Mouse (Mus musculus): Measurements from ENCODE around the gene BC049715. TPM values are rescaled to one million over a fixed set of nuclear protein-coding genes. Genes with fewer than 3 reads are reported as not detected.
A peak's percentile ranks its signal among the peaks of the same experiment; 100 is the strongest.
"Not testable (repeated sequence)": the region's sequence is repeated elsewhere in the genome, so short reads cannot be mapped to it uniquely, and the experiment has no call there.

The BC049715 gene
- polyA plus RNA-seq, 1 experiment from 2014 or later = 2.5 TPM

DNA sequence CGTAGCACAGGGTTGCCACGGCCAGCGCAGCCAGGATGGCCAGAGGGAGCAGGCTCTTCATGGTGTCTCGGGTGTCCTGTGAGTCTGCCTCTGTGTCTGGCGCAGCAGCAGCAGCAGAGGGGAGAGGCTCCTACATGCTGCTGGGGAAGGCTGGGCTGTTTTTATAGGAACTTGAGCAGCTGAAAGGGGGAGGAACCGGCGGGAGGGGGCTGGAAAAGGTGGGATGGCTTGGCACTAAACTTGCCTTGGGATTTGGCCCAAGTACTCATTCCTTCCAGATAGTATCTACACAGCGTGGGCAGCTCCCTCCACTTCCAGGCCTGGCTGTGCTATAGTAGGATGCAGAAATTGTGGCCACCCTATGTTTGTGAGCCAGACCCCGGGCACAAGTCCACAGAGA is 48.2 kb downstream of the BC049715 start, which contains the start of gene Mgp:
Gene Mgp (minus strand): TSS at position 154 of the 400 bp plus-strand sequence.
- H3K9me3 ChIP-seq (ENCODE audit: control insufficient read depth, low read depth, low read length) = 0 out of 2 replicates have a peak, but pooled peaks cover under 1% of the 10 kb centered on the region
- peak within 1 kb of the TSS; percentile 31 for H3K4me2 ChIP-seq (replicated peaks; ENCODE audit: low read depth, low read length)
- H3K9ac ChIP-seq (replicated peaks; ENCODE audit: low read depth, low read length) = 0 out of 2 replicates have a peak within 1 kb of the TSS, but pooled peaks have one; percentile 10
- peak within 1 kb of the TSS; percentile 28 for H3K4me3 ChIP-seq (ENCODE audit: low read depth, low read length)
- peaks cover 7% of the 10 kb centered on the region; the same call in 1 of the 2 replicates for H3K4me1 ChIP-seq (ENCODE audit: control insufficient read depth, insufficient read depth, low read length)
- H3K27me3 ChIP-seq (ENCODE audit: control insufficient read depth, insufficient read depth, low read length) = no peaks in the 10 kb centered on the region
- no peaks in the 10 kb centered on the region for H3K36me3 ChIP-seq (ENCODE audit: control insufficient read depth, insufficient read depth, low read length)
- WGBS = 34% methylated on average over 9 of the region's 9 CpGs
- H3K27ac ChIP-seq (ENCODE audit: low read length) = peak within 1 kb of the TSS; percentile 49; the same call in 1 of the 2 replicates
- ATAC-seq (ENCODE audit: insufficient number of reproducible peaks, insufficient read depth, low FRiP score, low read depth) = peak; percentile 46; the same call in 1 of the 2 replicates

GRCm38 (mm10) chr6:136881678-136882077 is 54.3 kb downstream of the BC049715 start:
- no peak overlapping the region for H3K9ac ChIP-seq (replicated peaks; ENCODE audit: low read depth, low read length)
- no peak overlapping the region for H3K4me2 ChIP-seq (replicated peaks; ENCODE audit: low read depth, low read length)
- H3K36me3 ChIP-seq (ENCODE audit: control insufficient read depth, insufficient read depth, low read length) = no peaks in the 10 kb centered on the region
- ATAC-seq (ENCODE audit: insufficient number of reproducible peaks, insufficient read depth, low FRiP score, low read depth) = no peak
- 0 out of 2 replicates have a peak, but pooled peaks cover 3% of the 10 kb centered on the region for H3K9me3 ChIP-seq (ENCODE audit: control insufficient read depth, low read depth, low read length)
- WGBS = 59% methylated on average over 8 of the region's 8 CpGs
- H3K27me3 ChIP-seq (ENCODE audit: control insufficient read depth, insufficient read depth, low read length) = no peaks in the 10 kb centered on the region
- H3K4me3 ChIP-seq (ENCODE audit: low read depth, low read length) = no peak overlapping the region
- H3K27ac ChIP-seq (ENCODE audit: low read length) = no peak overlapping the region
- no peaks in the 10 kb centered on the region for H3K4me1 ChIP-seq (ENCODE audit: control insufficient read depth, insufficient read depth, low read length)

DNA sequence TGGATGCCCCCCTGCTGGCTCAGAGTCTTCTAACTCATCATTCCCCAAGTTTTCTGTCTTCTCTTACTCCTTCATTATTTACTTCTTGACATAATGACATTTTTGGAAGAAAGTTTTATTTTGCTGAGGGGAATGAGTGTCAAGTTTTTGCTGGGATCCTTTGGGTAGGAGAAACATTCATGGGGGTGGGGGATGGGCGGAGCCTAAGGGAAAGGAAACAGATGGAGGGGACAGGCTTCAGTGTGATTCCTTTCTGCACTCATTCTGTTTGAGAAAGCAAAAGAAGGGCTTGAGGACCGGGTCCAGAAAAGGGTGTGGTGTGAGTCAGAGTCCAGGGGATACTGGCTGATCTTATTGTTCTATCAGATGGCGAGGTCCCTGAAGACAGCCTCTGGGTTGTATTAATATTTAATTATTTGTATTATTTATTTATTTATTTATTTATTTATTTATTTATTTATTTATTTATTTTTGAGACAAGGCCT is 56.0 kb downstream of the BC049715 start:
- no peak overlapping the region for H3K4me3 ChIP-seq (ENCODE audit: low read depth, low read length)
- no peak overlapping the region for H3K4me2 ChIP-seq (replicated peaks; ENCODE audit: low read depth, low read length)
- H3K27me3 ChIP-seq (ENCODE audit: control insufficient read depth, insufficient read depth, low read length) = no peaks in the 10 kb centered on the region
- no peaks in the 10 kb centered on the region for H3K36me3 ChIP-seq (ENCODE audit: control insufficient read depth, insufficient read depth, low read length)
- 0 out of 2 replicates have a peak, but pooled peaks cover 3% of the 10 kb centered on the region for H3K9me3 ChIP-seq (ENCODE audit: control insufficient read depth, low read depth, low read length)
- H3K4me1 ChIP-seq (ENCODE audit: control insufficient read depth, insufficient read depth, low read length) = peaks cover 7% of the 10 kb centered on the region
- 74% methylated on average over 3 of the region's 3 CpGs for WGBS
- ATAC-seq (ENCODE audit: insufficient number of reproducible peaks, insufficient read depth, low FRiP score, low read depth) = 0 out of 2 replicates have a peak, but pooled peaks have one; percentile 23
- no peak overlapping the region for H3K9ac ChIP-seq (replicated peaks; ENCODE audit: low read depth, low read length)
- H3K27ac ChIP-seq (ENCODE audit: low read length) = no peak overlapping the region

DNA sequence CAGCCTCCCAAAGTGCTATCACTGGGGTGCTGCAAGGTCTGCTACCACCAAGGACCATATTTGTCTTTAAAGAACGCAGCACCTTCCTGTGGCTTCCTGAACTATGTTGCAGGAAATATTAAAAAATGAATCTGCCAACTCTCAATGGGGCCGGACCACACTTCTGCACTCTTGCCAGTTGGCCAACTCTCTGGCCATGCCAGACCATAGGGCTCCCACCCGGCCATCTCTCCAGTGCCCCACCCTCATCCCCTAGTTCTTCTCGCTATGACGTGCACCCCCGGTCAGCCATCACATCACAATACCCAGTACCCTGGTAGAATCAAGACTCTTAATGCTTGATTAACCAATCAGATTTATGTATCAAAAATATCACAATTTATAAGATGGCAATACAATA is 56.5 kb downstream of the BC049715 start:
- Histone ChIP-seq H3K9ac (replicated peaks; ENCODE audit: low read depth, low read length) (no peak overlapping the region), H3K4me1 (ENCODE audit: control insufficient read depth, insufficient read depth, low read length) (peaks cover 7% of the 10 kb centered on the region), H3K4me2 (replicated peaks; ENCODE audit: low read depth, low read length) (no peak overlapping the region), H3K4me3 (ENCODE audit: low read depth, low read length) (no peak overlapping the region), H3K9me3 (ENCODE audit: control insufficient read depth, low read depth, low read length) (0 out of 2 replicates have a peak, but pooled peaks cover 3% of the 10 kb centered on the region), H3K27ac (ENCODE audit: low read length) (no peak overlapping the region), H3K27me3 (ENCODE audit: control insufficient read depth, insufficient read depth, low read length) (no peaks in the 10 kb centered on the region), H3K36me3 (ENCODE audit: control insufficient read depth, insufficient read depth, low read length) (no peaks in the 10 kb centered on the region)
- WGBS = 96% methylated on average over 6 of the region's 6 CpGs
- no peak for ATAC-seq (ENCODE audit: insufficient number of reproducible peaks, insufficient read depth, low FRiP score, low read depth)

DNA sequence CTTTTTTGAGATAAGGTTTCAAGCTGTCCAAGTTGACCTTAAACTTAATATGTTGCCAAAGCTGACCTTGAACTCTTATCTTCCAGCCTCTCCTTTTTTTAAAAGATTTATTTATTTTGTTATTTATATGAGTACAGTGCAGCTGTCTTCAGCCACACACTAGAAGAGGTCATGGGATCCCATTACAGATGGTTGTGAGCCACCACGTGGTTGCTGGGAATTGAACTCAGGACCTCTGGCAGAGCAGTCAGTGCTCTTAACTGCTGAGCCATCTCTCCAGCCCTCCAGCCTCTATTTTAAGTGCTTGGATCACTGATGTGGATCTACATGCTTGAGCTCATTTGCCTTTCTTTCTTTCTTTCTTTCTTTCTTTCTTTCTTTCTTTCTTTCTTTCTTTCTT is 57.3 kb downstream of the BC049715 start:
- not testable (repeated sequence) for H3K4me3 ChIP-seq (ENCODE audit: low read depth, low read length); H3K36me3 ChIP-seq (ENCODE audit: control insufficient read depth, insufficient read depth, low read length); ATAC-seq (ENCODE audit: insufficient number of reproducible peaks, insufficient read depth, low FRiP score, low read depth); H3K9me3 ChIP-seq (ENCODE audit: control insufficient read depth, low read depth, low read length); H3K27ac ChIP-seq (ENCODE audit: low read length); H3K27me3 ChIP-seq (ENCODE audit: control insufficient read depth, insufficient read depth, low read length); H3K4me2 ChIP-seq (replicated peaks; ENCODE audit: low read depth, low read length); H3K9ac ChIP-seq (replicated peaks; ENCODE audit: low read depth, low read length); H3K4me1 ChIP-seq (ENCODE audit: control insufficient read depth, insufficient read depth, low read length)
- WGBS = 39% methylated on average over 1 of the region's 1 CpGs

- Histone ChIP-seq H3K9ac (replicated peaks; ENCODE audit: low read depth, low read length) (no peak overlapping the region), H3K4me1 (ENCODE audit: control insufficient read depth, insufficient read depth, low read length) (peaks cover 7% of the 10 kb centered on the region), H3K4me3 (ENCODE audit: low read depth, low read length) (no peak overlapping the region), H3K4me2 (replicated peaks; ENCODE audit: low read depth, low read length) (no peak overlapping the region), H3K27me3 (ENCODE audit: control insufficient read depth, insufficient read depth, low read length) (no peaks in the 10 kb centered on the region), H3K27ac (ENCODE audit: low read length) (no peak overlapping the region; the same call in 1 of the 2 replicates), H3K36me3 (ENCODE audit: control insufficient read depth, insufficient read depth, low read length) (no peaks in the 10 kb centered on the region), H3K9me3 (ENCODE audit: control insufficient read depth, low read depth, low read length) (no peaks in the 10 kb centered on the region)
- peak; percentile 69; the same call in 1 of the 2 replicates for ATAC-seq (ENCODE audit: insufficient number of reproducible peaks, insufficient read depth, low FRiP score, low read depth)
- WGBS = 33% methylated on average over 9 of the region's 9 CpGs
Observed at GRCm38 (mm10) chr6:136887854-136888253, 60.4 kb downstream of the BC049715 start.

DNA sequence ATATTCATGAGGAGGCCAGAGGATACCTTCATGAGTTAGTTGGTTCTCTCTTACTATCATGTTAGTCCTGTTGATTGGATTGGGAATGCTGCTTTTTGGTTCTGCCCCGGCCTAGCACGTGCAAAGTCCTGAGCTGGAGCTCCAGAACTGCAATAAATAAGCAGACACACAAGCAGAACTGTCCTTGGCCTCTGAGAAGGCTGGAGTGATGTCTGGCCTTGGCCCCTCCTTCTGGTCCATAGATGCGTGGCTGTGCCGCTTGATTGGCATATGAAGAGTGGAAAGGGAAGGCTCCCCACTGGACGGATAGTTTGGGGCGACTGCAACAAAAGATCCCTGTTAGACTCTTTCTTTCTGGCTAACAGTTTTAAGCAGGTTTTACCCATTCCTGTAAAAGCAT is 61.6 kb downstream of the BC049715 start:
- no peaks in the 10 kb centered on the region for H3K9me3 ChIP-seq (ENCODE audit: control insufficient read depth, low read depth, low read length)
- no peak for ATAC-seq (ENCODE audit: insufficient number of reproducible peaks, insufficient read depth, low FRiP score, low read depth)
- 91% methylated on average over 6 of the region's 6 CpGs for WGBS
- no peak overlapping the region for H3K4me2 ChIP-seq (replicated peaks; ENCODE audit: low read depth, low read length)
- H3K27me3 ChIP-seq (ENCODE audit: control insufficient read depth, insufficient read depth, low read length) = no peaks in the 10 kb centered on the region
- peaks cover 7% of the 10 kb centered on the region for H3K4me1 ChIP-seq (ENCODE audit: control insufficient read depth, insufficient read depth, low read length)
- H3K4me3 ChIP-seq (ENCODE audit: low read depth, low read length) = no peak overlapping the region
- H3K27ac ChIP-seq (ENCODE audit: low read length) = no peak overlapping the region
- no peaks in the 10 kb centered on the region for H3K36me3 ChIP-seq (ENCODE audit: control insufficient read depth, insufficient read depth, low read length)
- H3K9ac ChIP-seq (replicated peaks; ENCODE audit: low read depth, low read length) = no peak overlapping the region

DNA sequence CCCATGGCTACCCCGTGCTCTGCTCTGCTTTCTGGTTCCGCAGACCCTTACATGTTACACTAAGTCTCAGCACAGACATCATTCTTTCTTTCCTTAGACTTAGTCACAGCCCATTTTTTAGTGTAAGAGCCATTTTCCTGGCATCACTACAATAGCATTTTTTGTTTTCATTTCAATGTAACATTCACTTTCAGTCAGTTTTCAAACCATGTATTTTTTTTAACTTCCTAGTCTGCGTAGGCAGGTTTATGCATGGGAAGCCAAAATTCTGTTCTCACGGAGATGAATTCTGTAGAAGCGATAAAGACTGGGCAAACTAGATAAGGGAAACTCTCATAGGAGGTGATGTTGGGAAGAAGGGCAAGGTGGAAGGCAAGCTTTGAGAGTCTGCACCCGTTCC is 62.1 kb downstream of the BC049715 start:
- peaks cover 10% of the 10 kb centered on the region for H3K4me1 ChIP-seq (ENCODE audit: control insufficient read depth, insufficient read depth, low read length)
- H3K4me3 ChIP-seq (ENCODE audit: low read depth, low read length) = no peak overlapping the region
- WGBS = 85% methylated on average over 6 of the region's 6 CpGs
- no peak overlapping the region for H3K27ac ChIP-seq (ENCODE audit: low read length)
- H3K9me3 ChIP-seq (ENCODE audit: control insufficient read depth, low read depth, low read length) = no peaks in the 10 kb centered on the region
- ATAC-seq (ENCODE audit: insufficient number of reproducible peaks, insufficient read depth, low FRiP score, low read depth) = no peak
- H3K4me2 ChIP-seq (replicated peaks; ENCODE audit: low read depth, low read length) = no peak overlapping the region
- no peak overlapping the region for H3K9ac ChIP-seq (replicated peaks; ENCODE audit: low read depth, low read length)
- H3K27me3 ChIP-seq (ENCODE audit: control insufficient read depth, insufficient read depth, low read length) = no peaks in the 10 kb centered on the region
- no peaks in the 10 kb centered on the region for H3K36me3 ChIP-seq (ENCODE audit: control insufficient read depth, insufficient read depth, low read length)
